Mouse (Mus musculus) cerebellum, adult (tissue): Measurements from ENCODE around the gene Snrpb.

Experiments
- ATAC-seq: cut with Nextera tagmentation; 2 replicates; pipeline ENCODE4 v1.9.2; 2017; ENCODE audit warnings: mild to moderate bottlenecking, moderate library complexity, mixed read lengths; ENCODE audit not compliant: insufficient number of reproducible peaks, low FRiP score, low TSS enrichment

The Snrpb gene

GRCm38 (mm10) chr2:130144703-130145324 lies 34.4 kb downstream of the Snrpb start:
- ATAC-seq: no peak

GRCm38 (mm10) chr2:130143011-130143410 lies 36.2 kb downstream of the Snrpb start:
- ATAC-seq: no peak

GRCm38 (mm10) chr2:130129687-130130086 lies 49.5 kb downstream of the Snrpb start:
- ATAC-seq: no peak

GRCm38 (mm10) chr2:130126073-130126472 lies 53.1 kb downstream of the Snrpb start:
- no peak for ATAC-seq

GRCm38 (mm10) chr2:130125279-130126059 lies 53.7 kb downstream of the Snrpb start:
- no peak for ATAC-seq
